Mouse (Mus musculus): ENCODE data around the gene Ugt1a6b. TPM values are rescaled to one million over a fixed set of nuclear protein-coding genes. Genes with fewer than 3 reads are reported as not detected.
"Not testable (repeated sequence)": the region's sequence is repeated elsewhere in the genome, so short reads cannot be mapped to it uniquely, and the experiment has no call there.

The Ugt1a6b gene
- polyA plus RNA-seq (2014; fragmentation: Nextera tagmentation; extraction: Ambion mirVana): 0.11 TPM in 1 of 2 replicates, not detected in the other

DNA sequence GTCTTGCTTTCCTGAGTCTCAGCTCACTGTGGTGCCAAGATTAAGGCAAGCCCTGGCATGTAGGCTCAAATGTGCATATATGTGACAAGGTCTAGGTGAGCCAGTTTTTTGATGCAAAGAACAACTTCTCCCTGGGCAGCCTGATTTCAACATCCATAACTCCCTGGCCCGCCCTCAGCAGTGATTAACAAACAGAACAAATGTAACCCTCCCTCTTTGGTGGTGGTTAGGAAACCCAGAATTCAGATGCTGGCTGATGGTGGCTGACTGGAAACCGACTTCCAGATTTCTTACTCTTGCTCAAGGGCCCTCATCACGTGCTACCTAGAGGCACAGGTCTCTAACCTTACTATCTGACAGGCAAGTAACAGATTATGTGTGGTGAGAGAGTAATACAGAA lies at the start of gene Ugt1a6b:
Gene Ugt1a6b (plus strand): TSS at position 234 of the 400 bp plus-strand sequence.
- H3K4me3 ChIP-seq (ENCODE audit: low read length); H3K27me3 ChIP-seq (ENCODE audit: control insufficient read depth, insufficient read depth, low read length); H3K4me2 ChIP-seq (replicated peaks; ENCODE audit: low read depth, low read length); H3K9me3 ChIP-seq (ENCODE audit: control insufficient read depth, low read length); ATAC-seq (ENCODE audit: low FRiP score, low TSS enrichment); H3K36me3 ChIP-seq (ENCODE audit: control insufficient read depth, insufficient read depth, low read length); H3K9ac ChIP-seq (ENCODE audit: low read depth, low read length); H3K4me1 ChIP-seq (ENCODE audit: control insufficient read depth, insufficient read depth, low read length); H3K27ac ChIP-seq (ENCODE audit: low read depth, low read length): not testable (repeated sequence)
- WGBS: 67% methylated on average over 2 of the region's 3 CpGs

DNA sequence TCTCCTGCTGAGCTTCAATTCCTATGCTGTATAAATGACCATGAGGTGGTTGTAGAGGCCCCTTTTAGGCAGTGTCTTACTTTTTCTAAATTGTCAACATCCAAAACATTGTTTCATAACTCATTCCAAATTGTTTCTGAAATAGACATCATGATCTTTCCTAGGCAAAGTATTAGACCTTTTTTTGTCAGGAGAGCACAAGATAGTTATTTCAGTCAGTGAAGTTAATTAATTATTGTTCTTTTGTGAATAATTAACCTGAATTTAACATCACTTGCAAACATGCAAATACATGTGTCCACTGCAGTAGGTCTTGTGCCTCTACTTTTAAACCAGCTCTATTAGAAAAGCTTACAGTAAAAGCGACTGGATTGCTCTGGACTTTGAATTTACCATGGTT lies 48.0 kb upstream of the Ugt1a6b start, which contains the start of gene Ugt1a10:
Gene Ugt1a10 (plus strand): TSS at position 301 of the 400 bp plus-strand sequence.
- Histone ChIP-seq H3K36me3 (ENCODE audit: control insufficient read depth, insufficient read depth, low read length) (no peaks in the 10 kb centered on the region), H3K4me2 (replicated peaks; ENCODE audit: low read depth, low read length) (no peak within 1 kb of the TSS), H3K27ac (ENCODE audit: low read depth, low read length) (no peak within 1 kb of the TSS), H3K4me1 (ENCODE audit: control insufficient read depth, insufficient read depth, low read length) (no peaks in the 10 kb centered on the region), H3K27me3 (ENCODE audit: control insufficient read depth, insufficient read depth, low read length) (no peaks in the 10 kb centered on the region), H3K9me3 (ENCODE audit: control insufficient read depth, low read length) (no peaks in the 10 kb centered on the region), H3K4me3 (ENCODE audit: low read length) (no peak within 1 kb of the TSS), H3K9ac (ENCODE audit: low read depth, low read length) (no peak within 1 kb of the TSS)
- no peak for ATAC-seq (ENCODE audit: low FRiP score, low TSS enrichment)
- WGBS: 80% methylated on average over 1 of the region's 1 CpGs

DNA sequence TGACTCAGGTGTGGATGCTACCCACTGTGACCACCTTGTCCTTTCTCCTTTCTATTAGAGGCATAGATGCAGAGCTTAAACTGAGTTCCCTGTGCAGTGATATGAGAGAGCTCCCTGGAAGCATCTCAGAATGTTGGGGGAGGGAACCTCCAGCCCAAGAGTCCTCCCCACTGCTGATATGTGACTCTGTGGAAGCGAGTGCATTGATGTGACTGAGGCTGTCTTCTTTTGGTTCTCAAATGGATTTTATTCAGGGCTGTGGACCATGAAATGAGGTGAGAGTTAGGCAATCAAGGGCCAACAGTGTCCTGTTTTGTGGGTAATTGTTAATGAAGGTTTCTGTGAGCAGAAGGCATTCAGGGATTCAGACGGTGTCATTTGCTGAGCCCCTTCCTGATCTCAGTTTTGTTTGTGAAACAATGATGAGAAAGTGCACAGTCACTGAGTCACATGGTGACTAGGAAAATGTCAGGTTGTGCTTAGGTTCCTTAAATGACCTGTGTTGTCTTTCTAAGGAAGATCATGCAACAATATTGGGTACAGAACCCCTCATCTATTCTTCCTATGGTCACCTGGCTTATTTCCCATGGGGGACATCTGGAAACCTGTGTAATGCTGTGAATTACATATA lies 36.5 kb upstream of the Ugt1a6b start:
- not testable (repeated sequence) for H3K27ac ChIP-seq (ENCODE audit: low read depth, low read length); H3K9ac ChIP-seq (ENCODE audit: low read depth, low read length); H3K4me2 ChIP-seq (replicated peaks; ENCODE audit: low read depth, low read length); H3K36me3 ChIP-seq (ENCODE audit: control insufficient read depth, insufficient read depth, low read length); H3K27me3 ChIP-seq (ENCODE audit: control insufficient read depth, insufficient read depth, low read length); H3K4me3 ChIP-seq (ENCODE audit: low read length); H3K4me1 ChIP-seq (ENCODE audit: control insufficient read depth, insufficient read depth, low read length); H3K9me3 ChIP-seq (ENCODE audit: control insufficient read depth, low read length)
- ATAC-seq (ENCODE audit: low FRiP score, low TSS enrichment): peak; percentile 52; the same call in 1 of the 2 replicates
- WGBS: 45% methylated on average over 1 of the region's 2 CpGs

DNA sequence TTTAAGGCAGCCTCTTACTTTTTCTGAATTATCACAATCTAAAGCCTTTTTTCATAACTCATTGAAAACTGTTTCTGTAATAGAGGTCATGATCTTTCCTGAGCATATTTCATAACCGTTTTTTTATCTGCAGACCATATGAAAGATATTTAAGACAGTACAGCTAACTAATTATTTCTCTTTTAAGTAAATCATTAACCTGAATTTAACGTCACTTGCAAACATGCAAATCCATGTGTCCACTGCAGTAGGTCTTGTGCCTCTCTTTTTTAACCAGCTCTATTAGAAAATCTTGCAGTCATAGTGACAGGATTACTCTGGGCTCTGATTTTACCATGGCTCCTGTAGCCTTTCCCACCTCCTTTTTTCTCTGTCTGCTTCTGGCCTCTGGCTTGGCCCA lies 32.6 kb upstream of the Ugt1a6b start, which contains the start of gene Ugt1a9:
Gene Ugt1a9 (plus strand): TSS at position 306 of the 400 bp plus-strand sequence.
- Histone ChIP-seq H3K9ac (ENCODE audit: low read depth, low read length) (no peak within 1 kb of the TSS), H3K4me2 (replicated peaks; ENCODE audit: low read depth, low read length) (no peak within 1 kb of the TSS), H3K27ac (ENCODE audit: low read depth, low read length) (no peak within 1 kb of the TSS), H3K4me3 (ENCODE audit: low read length) (no peak within 1 kb of the TSS), H3K9me3 (ENCODE audit: control insufficient read depth, low read length) (no peaks in the 10 kb centered on the region), H3K4me1 (ENCODE audit: control insufficient read depth, insufficient read depth, low read length) (no peaks in the 10 kb centered on the region), H3K27me3 (ENCODE audit: control insufficient read depth, insufficient read depth, low read length) (no peaks in the 10 kb centered on the region), H3K36me3 (ENCODE audit: control insufficient read depth, insufficient read depth, low read length) (no peaks in the 10 kb centered on the region)
- WGBS: 71% methylated on average over 2 of the region's 2 CpGs
- no peak for ATAC-seq (ENCODE audit: low FRiP score, low TSS enrichment)

DNA sequence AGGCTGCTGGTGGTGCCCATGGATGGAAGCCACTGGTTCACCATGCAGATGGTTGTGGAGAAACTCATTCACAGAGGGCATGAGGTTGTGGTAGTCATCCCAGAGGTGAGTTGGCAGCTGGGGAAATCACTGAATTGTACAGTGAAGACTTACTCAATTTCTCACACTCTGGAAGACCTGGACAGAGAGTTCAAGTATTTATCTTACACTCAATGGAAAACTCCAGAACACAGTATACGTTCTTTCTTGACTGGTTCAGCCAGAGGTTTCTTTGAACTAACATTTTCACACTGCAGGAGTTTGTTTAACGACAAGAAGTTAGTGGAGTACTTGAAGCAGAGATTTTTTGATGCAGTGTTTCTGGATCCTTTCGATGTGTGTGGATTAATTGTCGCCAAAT lies 32.1 kb upstream of the Ugt1a6b start:
- 82% methylated on average over 4 of the region's 4 CpGs for WGBS

DNA sequence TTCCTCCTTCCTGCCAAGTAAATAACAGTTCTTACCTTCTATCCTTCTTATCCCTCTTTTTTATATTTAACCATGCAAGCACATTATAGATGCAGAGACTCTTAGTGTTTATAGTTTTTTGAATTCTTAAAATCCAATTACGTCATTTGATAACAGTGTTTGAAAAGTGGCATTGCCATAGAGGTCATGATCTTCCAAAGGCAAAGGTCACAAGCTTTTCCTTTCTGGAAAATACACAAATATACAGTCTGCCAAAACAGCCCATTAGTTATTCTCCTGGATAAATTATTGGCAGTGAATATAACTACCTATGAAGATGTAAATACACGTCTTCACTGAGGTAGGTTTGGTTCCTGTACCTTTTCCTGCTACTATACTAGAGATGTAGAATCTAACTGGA lies 28.6 kb upstream of the Ugt1a6b start:
- no peaks in the 10 kb centered on the region for H3K27me3 ChIP-seq (ENCODE audit: control insufficient read depth, insufficient read depth, low read length)
- 89% methylated on average over 2 of the region's 2 CpGs for WGBS
- H3K9ac ChIP-seq (ENCODE audit: low read depth, low read length): no peak overlapping the region
- ATAC-seq (ENCODE audit: low FRiP score, low TSS enrichment): no peak
- H3K9me3 ChIP-seq (ENCODE audit: control insufficient read depth, low read length): no peaks in the 10 kb centered on the region
- H3K4me3 ChIP-seq (ENCODE audit: low read length): no peak overlapping the region
- no peak overlapping the region for H3K4me2 ChIP-seq (replicated peaks; ENCODE audit: low read depth, low read length)
- H3K36me3 ChIP-seq (ENCODE audit: control insufficient read depth, insufficient read depth, low read length): no peaks in the 10 kb centered on the region
- H3K27ac ChIP-seq (ENCODE audit: low read depth, low read length): no peak overlapping the region
- no peaks in the 10 kb centered on the region for H3K4me1 ChIP-seq (ENCODE audit: control insufficient read depth, insufficient read depth, low read length)

More for the DNA sequence above, 32.1 kb upstream of the Ugt1a6b start:
- ATAC-seq (ENCODE audit: low FRiP score, low TSS enrichment): no peak
- Histone ChIP-seq H3K27me3 (ENCODE audit: control insufficient read depth, insufficient read depth, low read length) (no peaks in the 10 kb centered on the region), H3K36me3 (ENCODE audit: control insufficient read depth, insufficient read depth, low read length) (no peaks in the 10 kb centered on the region), H3K27ac (ENCODE audit: low read depth, low read length) (no peak overlapping the region), H3K4me3 (ENCODE audit: low read length) (no peak overlapping the region), H3K9me3 (ENCODE audit: control insufficient read depth, low read length) (no peaks in the 10 kb centered on the region), H3K4me2 (replicated peaks; ENCODE audit: low read depth, low read length) (no peak overlapping the region), H3K4me1 (ENCODE audit: control insufficient read depth, insufficient read depth, low read length) (no peaks in the 10 kb centered on the region), H3K9ac (ENCODE audit: low read depth, low read length) (no peak overlapping the region)

DNA sequence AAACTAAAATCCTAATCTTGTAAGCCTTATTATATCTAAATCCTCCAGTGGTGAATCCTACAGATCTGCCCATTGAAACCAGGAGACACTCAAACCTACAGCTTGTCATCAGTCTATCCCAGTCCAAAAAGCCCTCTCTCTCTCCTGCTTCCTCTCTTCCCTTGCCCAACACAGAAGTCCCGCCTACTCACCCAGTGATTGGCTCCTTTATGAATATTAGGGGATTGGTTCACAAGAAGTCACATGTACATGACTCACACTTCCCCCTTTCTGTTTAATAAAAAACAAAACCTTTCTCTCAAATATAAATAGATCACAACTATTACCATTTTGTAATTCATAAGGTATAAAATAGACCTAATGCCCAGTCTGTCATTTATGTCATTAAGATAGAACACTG lies 25.9 kb upstream of the Ugt1a6b start:
- no peak overlapping the region for H3K9ac ChIP-seq (ENCODE audit: low read depth, low read length)
- no peak overlapping the region for H3K4me3 ChIP-seq (ENCODE audit: low read length)
- WGBS: 89% methylated on average over 1 of the region's 1 CpGs
- no peak for ATAC-seq (ENCODE audit: low FRiP score, low TSS enrichment)
- H3K27me3 ChIP-seq (ENCODE audit: control insufficient read depth, insufficient read depth, low read length): no peaks in the 10 kb centered on the region
- H3K36me3 ChIP-seq (ENCODE audit: control insufficient read depth, insufficient read depth, low read length): no peaks in the 10 kb centered on the region
- no peak overlapping the region for H3K27ac ChIP-seq (ENCODE audit: low read depth, low read length)
- no peaks in the 10 kb centered on the region for H3K9me3 ChIP-seq (ENCODE audit: control insufficient read depth, low read length)
- no peak overlapping the region for H3K4me2 ChIP-seq (replicated peaks; ENCODE audit: low read depth, low read length)
- H3K4me1 ChIP-seq (ENCODE audit: control insufficient read depth, insufficient read depth, low read length): no peaks in the 10 kb centered on the region

DNA sequence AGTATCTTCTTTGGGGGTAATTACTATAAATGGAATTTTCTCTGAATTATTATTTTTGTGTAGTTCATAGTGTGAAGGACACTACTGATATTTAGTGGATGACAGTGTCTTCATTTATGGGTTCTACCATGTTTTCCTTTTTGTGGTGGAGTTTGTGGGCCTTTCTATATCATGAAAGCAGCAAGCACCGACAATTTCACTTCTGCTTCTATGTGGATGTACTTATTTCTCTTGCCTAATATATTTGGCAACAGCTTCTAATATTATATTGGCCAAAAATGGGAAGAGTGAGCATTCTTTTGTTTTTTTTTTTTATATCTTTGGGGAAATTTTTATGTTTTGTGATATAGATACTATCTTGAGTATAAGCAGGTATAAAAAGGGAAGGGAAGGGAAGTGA lies 21.4 kb upstream of the Ugt1a6b start:
- WGBS: 93% methylated on average over 1 of the region's 1 CpGs
- no peaks in the 10 kb centered on the region for H3K27me3 ChIP-seq (ENCODE audit: control insufficient read depth, insufficient read depth, low read length)
- no peak for ATAC-seq (ENCODE audit: low FRiP score, low TSS enrichment)
- no peaks in the 10 kb centered on the region for H3K9me3 ChIP-seq (ENCODE audit: control insufficient read depth, low read length)
- H3K27ac ChIP-seq (ENCODE audit: low read depth, low read length): no peak overlapping the region
- no peak overlapping the region for H3K9ac ChIP-seq (ENCODE audit: low read depth, low read length)
- no peak overlapping the region for H3K4me2 ChIP-seq (replicated peaks; ENCODE audit: low read depth, low read length)
- no peak overlapping the region for H3K4me3 ChIP-seq (ENCODE audit: low read length)
- no peaks in the 10 kb centered on the region for H3K4me1 ChIP-seq (ENCODE audit: control insufficient read depth, insufficient read depth, low read length)
- H3K36me3 ChIP-seq (ENCODE audit: control insufficient read depth, insufficient read depth, low read length): no peaks in the 10 kb centered on the region

DNA sequence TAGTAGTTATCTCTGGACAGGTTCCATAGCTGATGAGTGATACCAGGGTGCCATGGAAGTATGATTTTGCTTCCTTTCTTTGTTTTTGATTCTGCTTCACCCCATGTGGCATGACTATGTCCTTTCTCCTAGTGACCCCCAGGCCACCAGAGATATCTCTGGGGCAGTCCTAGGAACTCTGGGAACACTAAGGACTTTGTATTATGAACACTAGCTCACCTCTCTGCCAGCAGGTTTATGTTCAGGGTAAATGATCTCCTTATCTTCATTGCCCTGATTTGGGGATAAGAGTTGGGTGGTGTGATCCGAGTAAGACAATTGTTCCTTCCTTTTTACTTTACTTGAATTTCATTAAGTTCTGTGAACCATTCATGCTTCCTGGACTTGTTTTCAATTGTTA lies 16.9 kb upstream of the Ugt1a6b start:
- no peaks in the 10 kb centered on the region for H3K36me3 ChIP-seq (ENCODE audit: control insufficient read depth, insufficient read depth, low read length)
- H3K27ac ChIP-seq (ENCODE audit: low read depth, low read length): no peak overlapping the region
- no peaks in the 10 kb centered on the region for H3K27me3 ChIP-seq (ENCODE audit: control insufficient read depth, insufficient read depth, low read length)
- WGBS: 63% methylated on average over 1 of the region's 1 CpGs
- no peak overlapping the region for H3K4me2 ChIP-seq (replicated peaks; ENCODE audit: low read depth, low read length)
- no peak overlapping the region for H3K9ac ChIP-seq (ENCODE audit: low read depth, low read length)
- H3K9me3 ChIP-seq (ENCODE audit: control insufficient read depth, low read length): no peaks in the 10 kb centered on the region
- H3K4me1 ChIP-seq (ENCODE audit: control insufficient read depth, insufficient read depth, low read length): no peaks in the 10 kb centered on the region
- no peak for ATAC-seq (ENCODE audit: low FRiP score, low TSS enrichment)
- H3K4me3 ChIP-seq (ENCODE audit: low read length): no peak overlapping the region
